Mouse (Mus musculus) hindbrain, embryonic 12.5 days (tissue): ENCODE measurements around the gene 1700056E22Rik. TPM values are rescaled to one million over a fixed set of nuclear protein-coding genes. Genes with fewer than 3 reads are reported as not detected.

Experiments used
- ATAC-seq: fragments of 200-750 bp; cut with Nextera tagmentation; 2 replicates; pipeline ENCODE4 v1.8.0; 2017; ENCODE audit warnings: moderate TSS enrichment; ENCODE audit not compliant: low FRiP score
- H3K27ac ChIP-seq: fragments of 300-500 bp; sonication (generic); 2 replicates; pipeline ENCODE4 v1.5.1; 2016; ENCODE audit warnings: mild to moderate bottlenecking
- H3K27me3 ChIP-seq: fragments of 300-500 bp; sonication (generic); 2 replicates; pipeline ENCODE4 v1.6.1; 2016; ENCODE audit warnings: mild to moderate bottlenecking
- H3K36me3 ChIP-seq: fragments of 300-500 bp; sonication (generic); 2 replicates; pipeline ENCODE4 v1.6.1; 2016; ENCODE audit warnings: mild to moderate bottlenecking
- H3K4me1 ChIP-seq: fragments of 300-500 bp; sonication (generic); 2 replicates; pipeline ENCODE4 v1.6.1; 2016
- H3K4me2 ChIP-seq: fragments of 300-500 bp; sonication (generic); replicated peaks from 2 replicates; pipeline ENCODE4 v1.6.1; 2016; ENCODE audit warnings: mild to moderate bottlenecking
- H3K4me3 ChIP-seq: fragments of 300-500 bp; sonication (generic); 2 replicates; pipeline ENCODE4 v1.5.1; 2016; ENCODE audit warnings: mild to moderate bottlenecking
- H3K9ac ChIP-seq: fragments of 300-500 bp; sonication (generic); 2 replicates; pipeline ENCODE4 v1.6.1; 2016; ENCODE audit warnings: mild to moderate bottlenecking, moderate library complexity
- H3K9me3 ChIP-seq: fragments of 300-500 bp; sonication (generic); replicated peaks from 2 replicates; pipeline ENCODE4 v1.6.1; 2016; ENCODE audit warnings: mild to moderate bottlenecking
- WGBS: fragments of 180-500 bp; shearing (Covaris S2); methylation state at CpG from one replicate; pipeline ENCODE4 v1.1.7; 2016; 5-methylcytosine and 5-hydroxymethylcytosine counted together
- polyA plus RNA-seq: library from polyadenylated mRNA; unstranded; fragments of >200 nt; fragmentation: Nextera tagmentation; extraction: Ambion mirVana; gene quantifications from 2 replicates; pipeline ENCODE4 v1.2.1, GENCODE M21; 2016

The 1700056E22Rik gene
- polyA plus RNA-seq, 1 experiment from 2014 or later: 1.7 TPM

DNA sequence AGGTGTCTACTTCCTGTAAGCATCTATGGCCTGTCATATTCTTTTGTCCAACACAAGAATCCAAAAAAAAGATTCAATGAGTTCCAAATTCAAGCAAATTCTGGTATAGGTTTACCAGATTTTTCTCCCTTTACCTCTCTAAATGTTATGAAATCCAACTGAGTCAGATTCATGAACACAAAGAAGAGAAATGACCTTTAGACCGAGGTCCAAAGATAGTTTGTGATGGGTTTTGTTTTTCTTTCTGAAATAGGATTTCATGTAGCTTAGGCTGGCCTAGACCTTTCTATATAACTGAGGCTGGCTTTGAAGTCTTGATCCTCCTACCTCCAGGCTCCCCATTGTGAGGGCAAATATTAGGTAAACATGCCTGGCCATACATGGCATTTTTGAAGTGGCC lies 27.8 kb upstream of the 1700056E22Rik start:
- Histone ChIP-seq H3K27me3 (no peaks in the 10 kb centered on the region), H3K4me3 (no peak overlapping the region), H3K27ac (no peak overlapping the region), H3K9me3 (no peaks in the 10 kb centered on the region), H3K4me1 (peaks cover 14% of the 10 kb centered on the region; the same call in 1 of the 2 replicates), H3K4me2 (no peak overlapping the region), H3K36me3 (no peaks in the 10 kb centered on the region), H3K9ac (no peak overlapping the region)
- no peak for ATAC-seq
- 78% methylated on average over 1 of the region's 1 CpGs for WGBS

DNA sequence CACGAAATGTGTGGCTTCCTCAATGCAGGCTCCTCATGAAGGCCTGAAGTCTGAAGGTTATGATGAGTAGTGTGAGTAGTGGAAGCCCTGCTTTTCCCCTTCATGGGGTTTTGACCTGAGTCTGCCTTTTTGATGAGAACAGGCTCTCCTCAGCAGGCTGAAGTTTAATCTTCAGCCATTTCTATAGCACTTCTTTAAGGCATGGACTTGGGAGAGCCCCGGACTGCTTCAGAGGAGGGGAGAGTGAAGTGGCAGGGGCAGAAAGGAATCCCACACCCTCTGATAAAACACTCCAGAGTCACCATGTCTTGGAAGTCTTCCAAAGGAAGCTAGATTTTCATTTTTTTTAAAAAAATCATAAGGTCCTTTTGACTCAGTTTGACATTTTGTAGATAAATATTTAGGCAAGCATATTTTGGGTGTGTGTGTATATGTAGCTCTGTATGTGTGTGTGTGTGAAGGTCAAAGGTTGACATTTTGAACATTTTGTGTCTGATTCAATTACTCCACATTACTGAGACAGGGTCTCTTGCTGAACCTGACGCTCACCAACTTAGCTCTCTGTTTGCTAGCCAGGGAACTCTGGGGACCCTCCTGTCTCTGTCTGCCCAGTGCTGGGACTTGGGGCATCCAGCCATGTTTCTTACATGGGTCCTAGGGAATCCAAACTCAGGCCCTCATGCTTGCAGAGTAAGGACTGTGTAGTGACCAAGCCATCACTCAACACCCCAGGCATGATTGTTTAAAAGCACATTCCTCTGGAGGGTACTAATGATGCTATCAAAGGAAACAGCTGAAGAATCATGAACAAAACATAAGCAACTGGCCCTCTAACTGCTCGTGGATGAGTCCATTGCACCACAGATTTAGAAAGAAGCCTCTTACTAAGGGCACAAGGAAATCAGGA lies 27.0 kb upstream of the 1700056E22Rik start:
- Histone ChIP-seq H3K36me3 (no peaks in the 10 kb centered on the region), H3K4me3 (no peak overlapping the region), H3K4me2 (no peak overlapping the region), H3K4me1 (peaks cover 6% of the 10 kb centered on the region; the same call in 1 of the 2 replicates), H3K9me3 (no peaks in the 10 kb centered on the region), H3K27me3 (no peaks in the 10 kb centered on the region), H3K9ac (no peak overlapping the region), H3K27ac (no peak overlapping the region)
- 76% methylated on average over 4 of the region's 4 CpGs for WGBS
- no peak for ATAC-seq

DNA sequence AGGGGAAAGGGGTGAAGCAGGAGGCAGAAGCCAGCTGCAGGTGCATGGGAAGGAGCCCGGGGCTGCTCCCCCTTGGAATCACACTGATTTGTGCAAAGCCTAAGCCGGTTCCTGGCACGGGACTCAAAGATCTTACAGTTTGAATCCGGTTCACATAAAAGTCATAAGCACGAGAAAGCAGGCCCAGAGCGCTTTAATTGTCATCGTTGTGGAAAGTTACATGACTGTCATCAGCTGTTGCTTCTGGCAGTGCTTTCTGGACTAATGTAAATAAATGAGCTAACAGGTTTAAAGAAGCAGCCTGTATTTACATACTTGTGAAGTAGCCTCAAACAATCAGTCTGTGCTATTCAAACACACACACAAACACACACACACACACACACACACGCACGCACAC lies 26.3 kb upstream of the 1700056E22Rik start:
- Histone ChIP-seq H3K27me3 (no peaks in the 10 kb centered on the region), H3K9ac (no peak overlapping the region), H3K9me3 (no peaks in the 10 kb centered on the region), H3K36me3 (no peaks in the 10 kb centered on the region), H3K27ac (no peak overlapping the region), H3K4me2 (no peak overlapping the region), H3K4me1 (no peaks in the 10 kb centered on the region), H3K4me3 (no peak overlapping the region)
- ATAC-seq: no peak
- WGBS: 79% methylated on average over 9 of the region's 9 CpGs

DNA sequence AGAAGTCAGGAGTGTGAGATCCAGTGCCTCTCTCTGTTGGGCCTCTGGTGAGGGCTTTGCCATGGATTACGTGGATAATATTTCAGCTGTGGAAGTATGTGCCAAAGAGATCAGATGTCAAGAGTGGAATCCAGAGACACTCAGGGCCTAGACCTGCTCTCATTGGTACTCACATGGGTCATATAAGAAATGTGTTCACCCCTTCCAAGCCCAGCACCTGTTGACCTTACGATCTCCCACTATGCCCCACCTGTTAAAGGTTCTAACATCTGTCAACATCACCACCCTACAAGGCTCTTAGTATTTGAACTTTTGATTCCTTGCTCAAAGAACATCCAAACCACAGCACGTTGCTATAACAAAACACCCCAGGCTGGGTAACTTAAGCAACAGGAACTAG lies 25.7 kb upstream of the 1700056E22Rik start:
- Histone ChIP-seq H3K27ac (no peak overlapping the region), H3K36me3 (no peaks in the 10 kb centered on the region), H3K27me3 (no peaks in the 10 kb centered on the region), H3K4me3 (no peak overlapping the region), H3K9ac (no peak overlapping the region), H3K4me1 (no peaks in the 10 kb centered on the region), H3K4me2 (no peak overlapping the region), H3K9me3 (no peaks in the 10 kb centered on the region)
- 85% methylated on average over 3 of the region's 3 CpGs for WGBS
- ATAC-seq: no peak

DNA sequence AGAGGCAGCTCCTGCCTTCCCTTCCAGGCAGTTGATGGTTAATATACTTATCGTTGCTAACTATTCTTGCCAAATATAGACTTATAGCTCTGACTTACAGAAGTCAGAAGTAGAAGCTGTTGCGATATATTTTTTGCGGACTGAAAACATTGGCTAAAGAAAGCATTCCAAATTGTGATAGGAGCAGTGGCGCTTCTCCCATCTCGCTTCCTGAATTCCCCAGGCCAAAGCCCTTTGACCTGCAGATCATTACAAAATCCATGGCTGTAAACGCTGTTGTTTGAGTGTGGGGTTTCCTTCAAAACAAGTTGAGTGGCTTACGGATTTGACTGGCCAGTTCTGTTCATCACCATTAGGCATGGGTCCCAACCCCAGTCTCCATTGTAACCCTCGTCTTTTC lies 24.1 kb upstream of the 1700056E22Rik start:
- no peaks in the 10 kb centered on the region for H3K4me1 ChIP-seq
- WGBS: 87% methylated on average over 8 of the region's 8 CpGs
- H3K9ac ChIP-seq: no peak overlapping the region
- no peak overlapping the region for H3K4me2 ChIP-seq
- no peak for ATAC-seq
- H3K36me3 ChIP-seq: no peaks in the 10 kb centered on the region
- no peaks in the 10 kb centered on the region for H3K9me3 ChIP-seq
- no peaks in the 10 kb centered on the region for H3K27me3 ChIP-seq
- no peak overlapping the region for H3K4me3 ChIP-seq
- H3K27ac ChIP-seq: no peak overlapping the region

DNA sequence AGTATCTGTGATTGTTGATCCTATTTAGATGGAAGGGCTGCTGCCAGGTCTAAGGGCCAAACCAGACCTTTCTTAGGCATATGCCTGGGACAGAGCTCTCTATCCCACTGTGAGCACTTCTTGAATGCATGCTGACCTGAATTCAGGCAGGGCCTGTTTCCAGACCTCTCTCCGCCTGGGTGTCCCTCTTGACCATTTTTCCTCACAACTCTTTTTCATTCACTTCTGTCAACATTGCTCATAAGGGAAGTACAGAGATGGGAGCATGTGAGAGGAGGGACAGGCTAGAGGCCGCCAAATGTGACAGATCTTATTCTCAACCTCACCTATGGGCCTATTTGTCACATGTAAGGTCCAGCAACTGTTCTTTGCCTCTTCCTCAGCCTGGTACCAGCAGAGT lies 20.1 kb upstream of the 1700056E22Rik start:
- ATAC-seq: no peak
- WGBS: 85% methylated on average over 2 of the region's 2 CpGs
- H3K4me1 ChIP-seq: peaks cover 8% of the 10 kb centered on the region
- H3K9me3 ChIP-seq: no peaks in the 10 kb centered on the region
- no peak overlapping the region for H3K27ac ChIP-seq
- H3K4me2 ChIP-seq: no peak overlapping the region
- H3K4me3 ChIP-seq: no peak overlapping the region
- no peak overlapping the region for H3K9ac ChIP-seq
- H3K27me3 ChIP-seq: no peaks in the 10 kb centered on the region
- H3K36me3 ChIP-seq: 0 out of 2 replicates have a peak, but pooled peaks cover 5% of the 10 kb centered on the region

DNA sequence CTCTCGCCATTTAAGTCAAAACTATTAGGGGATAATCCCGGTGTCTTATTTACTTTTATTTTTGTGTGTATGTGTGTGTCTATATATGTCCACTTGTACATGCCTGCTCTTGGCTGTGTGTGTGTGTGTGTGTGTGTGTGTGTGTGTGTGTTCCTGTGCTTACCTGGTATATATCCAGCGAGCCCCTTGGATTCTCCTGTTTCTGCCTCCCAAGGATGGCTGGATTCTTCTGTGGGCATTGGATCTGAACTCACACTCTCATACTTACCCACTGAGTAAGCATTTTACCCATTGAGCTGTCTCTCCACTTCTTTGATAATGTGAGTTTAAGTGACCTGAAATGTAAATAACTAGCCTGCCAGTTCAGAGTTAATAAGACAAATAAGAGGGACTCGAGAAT lies 19.6 kb upstream of the 1700056E22Rik start:
- 95% methylated on average over 4 of the region's 4 CpGs for WGBS

DNA sequence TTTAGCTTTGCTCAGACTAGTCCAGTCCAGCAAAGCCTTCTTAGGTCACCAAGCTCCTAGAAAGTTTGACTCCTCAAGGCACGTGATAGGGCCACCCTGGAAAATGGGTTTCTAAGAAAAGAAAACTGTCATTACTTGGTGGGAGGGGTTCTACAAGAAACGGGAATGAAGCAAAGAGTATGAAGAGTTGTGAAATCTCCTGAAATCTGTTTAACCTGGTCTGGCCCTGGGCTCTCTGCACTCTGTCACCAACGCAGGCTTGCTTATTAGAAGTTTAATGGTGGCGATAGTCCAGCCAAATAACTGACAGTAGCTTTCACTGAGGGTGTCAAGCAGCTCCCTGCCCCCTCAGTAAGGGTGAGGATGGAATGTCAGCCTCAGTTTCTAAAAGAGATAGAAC lies 19.0 kb upstream of the 1700056E22Rik start:
- Histone ChIP-seq H3K4me1 (peaks cover 8% of the 10 kb centered on the region), H3K4me3 (no peak overlapping the region), H3K27me3 (no peaks in the 10 kb centered on the region), H3K4me2 (no peak overlapping the region), H3K36me3 (0 out of 2 replicates have a peak, but pooled peaks cover 5% of the 10 kb centered on the region), H3K9me3 (no peaks in the 10 kb centered on the region), H3K27ac (no peak overlapping the region), H3K9ac (no peak overlapping the region)
- ATAC-seq: no peak
- 85% methylated on average over 4 of the region's 4 CpGs for WGBS

More for the DNA sequence above, 19.6 kb upstream of the 1700056E22Rik start:
- Histone ChIP-seq H3K4me1 (peaks cover 8% of the 10 kb centered on the region), H3K9me3 (no peaks in the 10 kb centered on the region), H3K27me3 (no peaks in the 10 kb centered on the region), H3K9ac (no peak overlapping the region), H3K27ac (no peak overlapping the region), H3K36me3 (0 out of 2 replicates have a peak, but pooled peaks cover 5% of the 10 kb centered on the region), H3K4me2 (no peak overlapping the region), H3K4me3 (no peak overlapping the region)
- ATAC-seq: no peak

DNA sequence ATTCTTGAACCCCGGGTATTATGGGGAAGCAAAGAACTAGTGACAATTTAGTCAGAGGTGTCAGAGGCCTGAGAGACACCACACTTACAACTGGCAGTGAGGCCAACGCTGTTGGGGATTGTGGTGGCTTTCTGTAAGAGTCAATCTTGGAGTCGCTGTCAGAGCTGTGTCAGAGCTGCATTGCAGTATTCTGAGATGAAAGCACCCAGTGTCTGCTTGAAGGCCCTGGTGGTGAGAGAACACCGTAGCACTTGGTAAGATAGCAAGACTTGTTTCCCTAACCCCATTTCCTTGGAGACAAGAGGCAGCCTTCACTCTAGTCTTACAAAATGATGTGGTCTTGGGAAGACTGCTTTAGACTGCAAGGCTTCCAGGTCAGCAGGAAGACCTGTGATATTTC lies 18.2 kb upstream of the 1700056E22Rik start:
- Histone ChIP-seq H3K36me3 (0 out of 2 replicates have a peak, but pooled peaks cover 5% of the 10 kb centered on the region), H3K4me2 (no peak overlapping the region), H3K27me3 (no peaks in the 10 kb centered on the region), H3K4me3 (no peak overlapping the region), H3K9ac (no peak overlapping the region), H3K9me3 (no peaks in the 10 kb centered on the region), H3K27ac (no peak overlapping the region), H3K4me1 (peaks cover 8% of the 10 kb centered on the region)
- no peak for ATAC-seq
- 72% methylated on average over 4 of the region's 4 CpGs for WGBS

DNA sequence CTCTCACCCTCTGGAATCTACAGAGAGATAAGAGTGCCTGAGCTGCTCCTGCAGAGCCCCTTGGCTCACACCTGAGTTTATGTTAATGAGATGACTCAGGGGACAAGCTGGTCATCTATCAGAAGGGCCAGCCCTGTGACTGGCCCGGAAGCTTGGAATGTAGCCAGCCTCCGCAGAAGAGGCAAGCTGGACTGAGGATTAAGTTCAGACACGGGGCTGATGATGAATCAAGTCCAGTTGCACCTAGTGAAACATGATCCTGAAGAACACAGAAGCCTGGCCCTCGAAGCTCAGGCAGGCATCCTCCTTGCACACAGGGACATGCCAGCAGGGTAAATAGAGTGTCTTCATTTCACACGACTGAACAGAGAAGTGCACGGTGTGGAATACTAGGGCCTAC lies 17.7 kb upstream of the 1700056E22Rik start:
- Histone ChIP-seq H3K27ac (no peak overlapping the region), H3K9ac (no peak overlapping the region), H3K4me3 (no peak overlapping the region), H3K36me3 (0 out of 2 replicates have a peak, but pooled peaks cover 5% of the 10 kb centered on the region), H3K4me1 (peaks cover 8% of the 10 kb centered on the region), H3K9me3 (no peaks in the 10 kb centered on the region), H3K4me2 (no peak overlapping the region), H3K27me3 (no peaks in the 10 kb centered on the region)
- ATAC-seq: no peak
- 50% methylated on average over 6 of the region's 6 CpGs for WGBS

DNA sequence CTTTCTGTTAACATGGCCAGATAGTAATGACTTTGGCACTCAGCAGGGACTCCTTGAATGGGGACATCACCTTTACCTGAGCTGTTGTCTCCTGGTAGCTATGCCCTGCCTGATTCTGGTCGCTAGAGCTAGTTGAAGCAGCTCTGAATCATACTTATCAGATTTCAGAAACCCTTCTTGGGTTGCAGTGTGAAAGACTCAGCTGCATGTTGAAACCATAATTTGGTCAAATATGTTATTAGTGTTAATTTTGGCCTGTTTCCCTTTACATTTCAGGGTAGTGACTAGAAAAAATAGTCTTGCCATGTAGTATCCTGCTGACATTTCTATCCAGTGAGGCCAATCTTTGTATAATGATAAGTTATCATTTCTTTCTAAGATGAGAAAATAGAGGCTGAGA lies 17.2 kb upstream of the 1700056E22Rik start:
- Histone ChIP-seq H3K9ac (no peak overlapping the region), H3K4me3 (no peak overlapping the region), H3K27me3 (no peaks in the 10 kb centered on the region), H3K9me3 (no peaks in the 10 kb centered on the region), H3K36me3 (0 out of 2 replicates have a peak, but pooled peaks cover 5% of the 10 kb centered on the region), H3K4me1 (peaks cover 8% of the 10 kb centered on the region), H3K4me2 (no peak overlapping the region), H3K27ac (no peak overlapping the region)
- WGBS: 57% methylated on average over 1 of the region's 1 CpGs
- ATAC-seq: no peak

DNA sequence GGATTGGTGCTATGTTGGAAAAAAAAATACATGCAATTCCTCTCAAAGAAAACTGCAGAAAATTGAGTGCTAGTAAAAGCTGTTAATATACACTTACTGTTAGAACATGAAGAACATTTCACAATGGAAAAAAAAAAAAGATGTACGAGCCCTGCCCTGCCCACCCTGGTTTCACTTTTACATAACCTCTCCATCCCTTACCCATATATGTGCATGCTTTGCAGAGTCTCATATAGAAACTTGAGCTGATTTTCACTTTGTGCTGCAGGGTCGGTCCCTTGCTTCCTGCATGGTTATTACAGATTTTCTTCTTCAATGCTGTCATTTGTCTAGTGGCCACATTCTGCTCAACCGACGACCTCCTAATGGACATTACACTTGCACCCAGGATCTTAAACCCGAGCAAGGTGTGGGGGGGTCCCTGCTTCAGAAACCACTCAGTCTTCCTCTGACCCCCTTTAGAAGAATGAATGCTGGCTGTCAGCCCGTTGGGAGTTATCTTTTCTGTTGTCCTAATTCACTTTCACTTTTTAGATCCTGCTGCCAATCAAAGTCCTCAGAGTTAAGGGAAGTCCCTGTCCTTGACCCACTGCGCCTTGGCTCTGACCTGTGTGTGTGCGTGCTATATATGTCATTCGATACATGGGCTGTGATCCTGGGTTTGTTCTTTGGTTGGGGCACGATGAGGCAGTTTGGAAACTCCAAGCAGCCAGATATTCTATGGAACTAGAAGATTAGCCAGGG lies 14.7 kb upstream of the 1700056E22Rik start:
- Histone ChIP-seq H3K27ac (no peak overlapping the region), H3K4me1 (peaks cover 13% of the 10 kb centered on the region), H3K27me3 (no peaks in the 10 kb centered on the region), H3K9ac (no peak overlapping the region), H3K4me3 (no peak overlapping the region), H3K9me3 (no peaks in the 10 kb centered on the region), H3K36me3 (0 out of 2 replicates have a peak, but pooled peaks cover 5% of the 10 kb centered on the region), H3K4me2 (no peak overlapping the region)
- no peak for ATAC-seq
- 75% methylated on average over 10 of the region's 10 CpGs for WGBS
